Mouse (Mus musculus): Measurements from ENCODE around the gene Pax5. TPM values are rescaled to one million over a fixed set of nuclear protein-coding genes. Genes with fewer than 3 reads are reported as not detected.

Pax5 gene
- polyA plus RNA-seq, 1 experiment = 35.6 TPM

DNA sequence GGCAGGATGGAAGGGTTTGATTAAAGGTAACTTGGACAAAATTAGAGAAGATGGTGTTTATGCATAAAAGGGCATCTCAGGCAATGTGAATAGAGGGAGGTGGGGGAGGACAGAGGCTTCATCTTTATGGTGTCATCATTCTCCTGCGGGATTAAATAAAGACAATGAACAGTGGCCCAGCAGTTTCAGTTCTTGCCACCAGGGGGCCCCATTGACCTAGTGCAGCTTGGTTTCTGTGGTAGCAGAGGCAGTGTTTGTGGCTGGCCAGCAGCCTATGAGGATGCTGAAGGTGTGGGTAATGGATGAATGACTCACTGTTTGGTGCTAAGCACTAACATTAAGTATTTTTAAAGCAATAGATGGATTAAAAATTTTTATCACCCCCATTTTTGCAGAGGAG is 230.5 kb downstream of the Pax5 start:
- Histone ChIP-seq H3K27ac (ENCODE audit: control insufficient read depth, insufficient read depth, low read depth, low read length, poor library complexity) (no peak overlapping the region), H3K4me3 (replicated peaks; ENCODE audit: control insufficient read depth, low read depth, low read length) (no peak overlapping the region), H3K4me1 (ENCODE audit: control insufficient read depth, insufficient read depth, low read length) (no peaks in the 10 kb centered on the region)
- WGBS = 85% methylated on average over 1 of the region's 1 CpGs
- TF ChIP-seq CTCF (IDR thresholded peaks at IDR 0.05; ENCODE audit: control insufficient read depth, insufficient read depth, low read length) (peak; percentile 36; the same call in 1 of the 2 replicates), POLR2A (IDR thresholded peaks at IDR 0.05; ENCODE audit: borderline replicate concordance, control insufficient read depth, low read depth, low read length) (no peak)

Other genes starting within 250 kb of the Pax5 start
- gene Zcchc7, start 45.4 kb upstream of the Pax5 start, polyA plus RNA-seq (2011; ENCODE audit: insufficient read depth, insufficient read length, low replicate concordance, missing spikeins) = 31.5 and 43.4 TPM in 2 replicates

All from bone marrow, adult 2 months (tissue).